Mouse (Mus musculus): ENCODE measurements around the gene Cdk19. TPM values are rescaled to one million over a fixed set of nuclear protein-coding genes. Genes with fewer than 3 reads are reported as not detected.
"Not testable (repeated sequence)": the region's sequence is repeated elsewhere in the genome, so short reads cannot be mapped to it uniquely, and the experiment has no call there.

The Cdk19 gene
- polyA plus RNA-seq (2014; fragmentation: Nextera tagmentation; extraction: Ambion mirVana) = 9.6 and 10.9 TPM in 2 replicates

GRCm38 (mm10) chr10:40339351-40339964 is at the start of gene Cdk19:
Gene Cdk19, plus strand, starts transcription at chr10:40339564.
- Histone ChIP-seq H3K27ac (replicated peaks; ENCODE audit: low read depth, low read length) (0 out of 2 replicates have a peak within 1 kb of the TSS, but pooled peaks have one; percentile 33), H3K36me3 (ENCODE audit: control insufficient read depth, insufficient read depth, low read length) (no peaks in the 10 kb centered on the region), H3K9me3 (ENCODE audit: control insufficient read depth, low read length) (no peaks in the 10 kb centered on the region), H3K27me3 (replicated peaks; ENCODE audit: control insufficient read depth, insufficient read depth, low read length) (no peaks in the 10 kb centered on the region), H3K4me1 (ENCODE audit: control insufficient read depth, insufficient read depth, low read length) (no peaks in the 10 kb centered on the region), H3K4me3 (ENCODE audit: low read depth, low read length) (no peak within 1 kb of the TSS), H3K9ac (ENCODE audit: low read depth, low read length) (no peak within 1 kb of the TSS), H3K4me2 (ENCODE audit: low read depth, low read length) (peak within 1 kb of the TSS; percentile 16; the same call in 1 of the 2 replicates)
- WGBS = 23% methylated on average over 13 of the region's 13 CpGs
- DNase-seq (ENCODE audit: low spot score) (peak; percentile 48), ATAC-seq (ENCODE audit: low read depth) (peak; percentile 60; the same call in 1 of the 2 replicates)

- H3K9ac ChIP-seq (ENCODE audit: low read depth, low read length) = no peak overlapping the region
- ATAC-seq (ENCODE audit: low read depth) = no peak
- H3K4me2 ChIP-seq (ENCODE audit: low read depth, low read length) = no peak overlapping the region
- H3K4me3 ChIP-seq (ENCODE audit: low read depth, low read length) = no peak overlapping the region
- peaks cover 44% of the 10 kb centered on the region for H3K36me3 ChIP-seq (ENCODE audit: control insufficient read depth, insufficient read depth, low read length)
- H3K27ac ChIP-seq (replicated peaks; ENCODE audit: low read depth, low read length) = no peak overlapping the region
- no peaks in the 10 kb centered on the region for H3K27me3 ChIP-seq (replicated peaks; ENCODE audit: control insufficient read depth, insufficient read depth, low read length)
- H3K4me1 ChIP-seq (ENCODE audit: control insufficient read depth, insufficient read depth, low read length) = no peaks in the 10 kb centered on the region
- no peak for DNase-seq (ENCODE audit: low spot score)
- H3K9me3 ChIP-seq (ENCODE audit: control insufficient read depth, low read length) = no peaks in the 10 kb centered on the region
- 93% methylated on average over 6 of the region's 6 CpGs for WGBS
These were observed 46.7 kb upstream of the Cdk19 start for GRCm38 (mm10) chr10:40292640-40293039.

GRCm38 (mm10) chr10:40300648-40301171 is 38.7 kb upstream of the Cdk19 start:
- Histone ChIP-seq H3K27me3 (replicated peaks; ENCODE audit: control insufficient read depth, insufficient read depth, low read length) (no peaks in the 10 kb centered on the region), H3K36me3 (ENCODE audit: control insufficient read depth, insufficient read depth, low read length) (0 out of 2 replicates have a peak, but pooled peaks cover 1% of the 10 kb centered on the region), H3K4me2 (ENCODE audit: low read depth, low read length) (peak overlapping the region; percentile 64), H3K4me3 (ENCODE audit: low read depth, low read length) (peak overlapping the region; percentile 96), H3K9me3 (ENCODE audit: control insufficient read depth, low read length) (no peaks in the 10 kb centered on the region), H3K27ac (replicated peaks; ENCODE audit: low read depth, low read length) (peak overlapping the region; percentile 91), H3K9ac (ENCODE audit: low read depth, low read length) (peak overlapping the region; percentile 94), H3K4me1 (ENCODE audit: control insufficient read depth, insufficient read depth, low read length) (peaks cover 10% of the 10 kb centered on the region)
- DNase-seq (ENCODE audit: low spot score) (peak; percentile 96), ATAC-seq (ENCODE audit: low read depth) (peak; percentile 81)
- WGBS = 1% methylated on average over 31 of the region's 36 CpGs

GRCm38 (mm10) chr10:40301181-40302075 is 37.9 kb upstream of the Cdk19 start:
- not testable (repeated sequence) for H3K9me3 ChIP-seq (ENCODE audit: control insufficient read depth, low read length); H3K27me3 ChIP-seq (replicated peaks; ENCODE audit: control insufficient read depth, insufficient read depth, low read length); H3K4me1 ChIP-seq (ENCODE audit: control insufficient read depth, insufficient read depth, low read length); H3K36me3 ChIP-seq (ENCODE audit: control insufficient read depth, insufficient read depth, low read length)
- WGBS = under 1% methylated on average over 22 of the region's 91 CpGs
- peak overlapping the region; percentile 91 for H3K27ac ChIP-seq (replicated peaks; ENCODE audit: low read depth, low read length)
- H3K9ac ChIP-seq (ENCODE audit: low read depth, low read length) = peak overlapping the region; percentile 94
- ATAC-seq (ENCODE audit: low read depth) (peak; percentile 19), DNase-seq (ENCODE audit: low spot score) (peak; percentile 34)
- H3K4me2 ChIP-seq (ENCODE audit: low read depth, low read length) = peak overlapping the region; percentile 64
- H3K4me3 ChIP-seq (ENCODE audit: low read depth, low read length) = peak overlapping the region; percentile 96

- H3K27me3 ChIP-seq (replicated peaks; ENCODE audit: control insufficient read depth, insufficient read depth, low read length) = no peaks in the 10 kb centered on the region
- H3K9me3 ChIP-seq (ENCODE audit: control insufficient read depth, low read length) = 0 out of 2 replicates have a peak, but pooled peaks cover 6% of the 10 kb centered on the region
- no peaks in the 10 kb centered on the region for H3K36me3 ChIP-seq (ENCODE audit: control insufficient read depth, insufficient read depth, low read length)
- peak within 1 kb of the TSS; percentile 92 for H3K27ac ChIP-seq (replicated peaks; ENCODE audit: low read depth, low read length)
- WGBS = under 1% methylated on average over 47 of the region's 55 CpGs
- H3K4me1 ChIP-seq (ENCODE audit: control insufficient read depth, insufficient read depth, low read length) = peaks cover 10% of the 10 kb centered on the region
- DNase-seq (ENCODE audit: low spot score) = peak; percentile 100
- peak; percentile 96 for ATAC-seq (ENCODE audit: low read depth)
- H3K4me2 ChIP-seq (ENCODE audit: low read depth, low read length) = peak within 1 kb of the TSS; percentile 82
- peak within 1 kb of the TSS; percentile 94 for H3K9ac ChIP-seq (ENCODE audit: low read depth, low read length)
- peak within 1 kb of the TSS; percentile 96 for H3K4me3 ChIP-seq (ENCODE audit: low read depth, low read length)
These were observed 37.0 kb upstream of the Cdk19 start, which contains the start of gene Amd1 for GRCm38 (mm10) chr10:40302140-40302985. Gene Amd1, minus strand, starts transcription at chr10:40302186.

GRCm38 (mm10) chr10:40305989-40306388 is 33.4 kb upstream of the Cdk19 start:
- no peak overlapping the region for H3K4me3 ChIP-seq (ENCODE audit: low read depth, low read length)
- WGBS = 93% methylated on average over 1 of the region's 1 CpGs
- H3K27ac ChIP-seq (replicated peaks; ENCODE audit: low read depth, low read length) = no peak overlapping the region
- no peaks in the 10 kb centered on the region for H3K27me3 ChIP-seq (replicated peaks; ENCODE audit: control insufficient read depth, insufficient read depth, low read length)
- no peak overlapping the region for H3K9ac ChIP-seq (ENCODE audit: low read depth, low read length)
- no peaks in the 10 kb centered on the region for H3K4me1 ChIP-seq (ENCODE audit: control insufficient read depth, insufficient read depth, low read length)
- H3K36me3 ChIP-seq (ENCODE audit: control insufficient read depth, insufficient read depth, low read length) = no peaks in the 10 kb centered on the region
- H3K9me3 ChIP-seq (ENCODE audit: control insufficient read depth, low read length) = 0 out of 2 replicates have a peak, but pooled peaks cover 6% of the 10 kb centered on the region
- DNase-seq (ENCODE audit: low spot score) = no peak
- H3K4me2 ChIP-seq (ENCODE audit: low read depth, low read length) = no peak overlapping the region
- ATAC-seq (ENCODE audit: low read depth) = no peak

- WGBS = 44% methylated on average over 4 of the region's 4 CpGs
- no peak overlapping the region for H3K9ac ChIP-seq (ENCODE audit: low read depth, low read length)
- H3K9me3 ChIP-seq (ENCODE audit: control insufficient read depth, low read length) = 0 out of 2 replicates have a peak, but pooled peaks cover 6% of the 10 kb centered on the region
- H3K36me3 ChIP-seq (ENCODE audit: control insufficient read depth, insufficient read depth, low read length) = no peaks in the 10 kb centered on the region
- H3K27ac ChIP-seq (replicated peaks; ENCODE audit: low read depth, low read length) = no peak overlapping the region
- H3K4me1 ChIP-seq (ENCODE audit: control insufficient read depth, insufficient read depth, low read length) = no peaks in the 10 kb centered on the region
- no peak overlapping the region for H3K4me3 ChIP-seq (ENCODE audit: low read depth, low read length)
- no peak overlapping the region for H3K4me2 ChIP-seq (ENCODE audit: low read depth, low read length)
- no peaks in the 10 kb centered on the region for H3K27me3 ChIP-seq (replicated peaks; ENCODE audit: control insufficient read depth, insufficient read depth, low read length)
- no peak for DNase-seq (ENCODE audit: low spot score)
- ATAC-seq (ENCODE audit: low read depth) = no peak
These were observed 31.4 kb upstream of the Cdk19 start for GRCm38 (mm10) chr10:40307826-40308583.

All from embryonic facial prominence, embryonic 14.5 days (tissue).